Comparison of ENCODE assay signal across 10 mouse cellular contexts in genomic region chr5:114296693-114297631, GRCm38 (mm10). TPM values are rescaled to one million over a fixed set of nuclear protein-coding genes. Genes with fewer than 3 reads are reported as not detected.
DNase-seq lines count a peak whose midpoint lies in the region; ATAC-seq and TF ChIP-seq lines count a peak whose summit lies in the region.
"Had no signal": no experiment of that assay in that cellular context is flagged by ENCODE, and none has a peak within 500 bp of the region (broad histone marks: within the 10 kb centered on the region; RNA-seq: fewer than 3 reads in every experiment).

No protein-coding gene starts in this region.

- no peaks in the 10 kb centered on the region for H3K9me3 ChIP-seq in heart, embryonic 12.5 days (replicated peaks)
- H3K9me3 ChIP-seq: G1E had no signal

- H3K4me2 ChIP-seq in heart, embryonic 12.5 days, result peak overlapping the region; percentile 46

- no peak for ATAC-seq in heart, embryonic 12.5 days (ENCODE audit: insufficient number of reproducible peaks, low FRiP score)

- H3K27me3 ChIP-seq in testis, adult 2 months (ENCODE audit: control insufficient read depth, insufficient read depth, low read length), result no peaks in the 10 kb centered on the region
- peaks cover 13% of the 10 kb centered on the region for H3K27me3 ChIP-seq in heart, embryonic 12.5 days (replicated peaks)

- H3K4me3 ChIP-seq in testis, adult 2 months (ENCODE audit: control insufficient read depth, low read depth, low read length), result no peak overlapping the region
- peak overlapping the region; percentile 4; the same call in 1 of the 2 replicates for H3K4me3 ChIP-seq in heart, embryonic 12.5 days

- no peaks in the 10 kb centered on the region; the same call in 1 of the 2 replicates for H3K4me1 ChIP-seq in testis, adult 2 months (ENCODE audit: control insufficient read depth, insufficient read depth, low read length)
- 0 out of 2 replicates have a peak, but pooled peaks cover 8% of the 10 kb centered on the region for H3K4me1 ChIP-seq in heart, embryonic 12.5 days (replicated peaks)

- 0 out of 2 replicates have a peak, but pooled peaks have one; percentile 10 for TF ChIP-seq CTCF in testis, adult 2 months (IDR thresholded peaks at IDR 0.05; ENCODE audit: control insufficient read depth, insufficient read depth, insufficient replicate concordance, low read depth, low read length)

- no peak overlapping the region; the same call in 1 of the 2 replicates for H3K9ac ChIP-seq in heart, embryonic 12.5 days

- 19% methylated on average over 22 of the region's 22 CpGs for WGBS in heart, embryonic 12.5 days

- no peak for TF ChIP-seq POLR2A in testis, adult 2 months (IDR thresholded peaks at IDR 0.05; ENCODE audit: control insufficient read depth, low read depth, low read length)

- no peaks in the 10 kb centered on the region for H3K36me3 ChIP-seq in testis, adult 2 months (ENCODE audit: control insufficient read depth, insufficient read depth, low read length)
- H3K36me3 ChIP-seq in heart, embryonic 12.5 days, result no peaks in the 10 kb centered on the region
- H3K36me3 ChIP-seq: G1E had no signal

- peak; percentile 47 for DNase-seq in embryo, embryonic 11 days
- DNase-seq in embryo, embryonic 10 days (ENCODE audit: low spot score), result no peak
- DNase-seq in testis, postnatal 10 days (ENCODE audit: low spot score), result no peak
- peak; percentile 25 for DNase-seq in lung, postnatal 36 days
- no peak for DNase-seq in spleen, postnatal 14 days (ENCODE audit: low spot score in 2 of 2)
- DNase-seq in layer of hippocampus, adult 9-10 months (ENCODE audit: low spot score), result no peak

- no peak overlapping the region for H3K27ac ChIP-seq in testis, adult 2 months (ENCODE audit: control insufficient read depth, insufficient read depth, low read depth, low read length)
- H3K27ac ChIP-seq in heart, embryonic 12.5 days (ENCODE audit: poor library complexity, severe bottlenecking), result no peak overlapping the region

RNA-seq across cellular contexts. Expression of gene Myo1h, which starts 8.0 kb away (rescaled TPM):
- 2.8 and 3.1 TPM in 2 replicates for polyA plus RNA-seq in testis, adult 2 months (2012; rRNA removed)
- polyA plus RNA-seq in heart, embryonic 12.5 days (2016; fragmentation: Nextera tagmentation; extraction: Ambion mirVana), result 0.64 and 0.68 TPM in 2 replicates
- polyA plus RNA-seq: G1E had no signal

RNA-seq across cellular contexts. Expression of gene Foxn4, which starts 23.4 kb away (rescaled TPM):
- polyA plus RNA-seq in testis, adult 2 months (2012; rRNA removed), result 0.28 and 0.49 TPM in 2 replicates
- polyA plus RNA-seq in heart, embryonic 12.5 days (2016; fragmentation: Nextera tagmentation; extraction: Ambion mirVana), result not detected in 2 replicates
- polyA plus RNA-seq: G1E; large intestine, adult 2 months had no signal

Comparison
In these comparisons a context has a peak if more than half of its experiments do, and no peak if none do; other contexts are left out.
1. DNase-seq: peak in embryo, embryonic 11 days (single experiment) and lung, postnatal 36 days (single experiment); none in embryo, embryonic 10 days (single experiment), testis, postnatal 10 days (single experiment), spleen, postnatal 14 days (0 of 2) and layer of hippocampus, adult 9-10 months (single experiment).